Mouse (Mus musculus) adrenal gland (tissue): ENCODE measurements around the gene Catsper3.

Experiments used
- intact Hi-C: fragments of 180-260 bp; cut with DNase I; formaldehyde crosslinking; loops from one replicate; pipeline ENCODE4 v1.15.1; 2025

The Catsper3 gene

GRCm38 (mm10) chr13:55848604-55849190 lies 64.3 kb downstream of the Catsper3 start:
- intact Hi-C loops = loop anchor here (10.0 kb wide), 1 partner anchor 116 kb away; no protein-coding TSS in a partner anchor

- intact Hi-C loops = no loop called here
Measured at GRCm38 (mm10) chr13:55850726-55851125, 66.4 kb downstream of the Catsper3 start.

GRCm38 (mm10) chr13:55852205-55852604 lies 67.8 kb downstream of the Catsper3 start:
- intact Hi-C loops = no loop called here

- intact Hi-C loops = no loop called here
Measured at GRCm38 (mm10) chr13:55855793-55856192, 71.4 kb downstream of the Catsper3 start.

GRCm38 (mm10) chr13:55858463-55858862 lies 74.1 kb downstream of the Catsper3 start:
- intact Hi-C loops = no loop called here
